Mouse (Mus musculus) embryonic fibroblast, embryonic 13.5 days (primary cell): ENCODE measurements at regions not wholly inside any gene's neighbourhood (a gene's known extent, or its start where the extent isn't known, plus 50 kb on each side); places are given as distances from the start of the nearest gene placed in this dataset.

Source experiments
- CTCF ChIP-seq: IDR thresholded peaks from 2 replicates; pipeline ENCODE4 v1.5.1; 2011; ENCODE audit warnings: mild to moderate bottlenecking, control low read depth, low read length, moderate library complexity, borderline replicate concordance; ENCODE audit not compliant: insufficient read depth
- POLR2A ChIP-seq: IDR thresholded peaks from 2 replicates; pipeline ENCODE4 v1.6.1; 2011; ENCODE audit warnings: low read depth, mild to moderate bottlenecking, control low read depth, low read length, moderate library complexity

DNA sequence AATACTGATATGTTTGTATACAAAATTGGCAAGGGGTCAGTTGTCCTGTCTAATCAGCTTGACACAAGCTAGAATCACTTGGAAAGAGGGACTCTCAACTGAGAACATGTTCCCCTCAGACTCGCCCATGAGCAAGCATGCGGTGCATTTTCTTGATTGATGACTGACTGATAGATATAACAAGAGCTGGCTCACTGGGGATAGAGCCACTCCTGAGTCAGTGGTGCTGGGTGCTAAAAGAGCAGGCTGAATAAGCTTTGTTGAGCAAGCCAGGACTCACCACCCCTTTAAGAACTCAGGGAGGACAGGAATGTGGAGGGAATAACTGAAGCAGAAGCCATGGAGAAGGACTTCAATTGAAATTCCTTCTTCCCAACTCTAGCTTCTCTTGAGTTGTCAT is 139.5 kb downstream of the Psat1 start:
- TF ChIP-seq CTCF: no peak
- TF ChIP-seq POLR2A: no peak
